Mouse (Mus musculus) gastrocnemius, adult 2 months (tissue): ENCODE results near the gene Nr2e1. TPM values are rescaled to one million over a fixed set of nuclear protein-coding genes. Genes with fewer than 3 reads are reported as not detected.

Experiments used
- DNase-seq: peaks from one replicate; pipeline ENCODE4 v3.0.0; 2022
- H3K27ac ChIP-seq: fragments of 200-600 bp; 2 replicates; pipeline ENCODE4 v1.8.1; 2022; ENCODE audit warnings: mild to moderate bottlenecking
- H3K4me3 ChIP-seq: fragments of 200-600 bp; 2 replicates; pipeline ENCODE4 v1.8.1; 2022; ENCODE audit warnings: mild to moderate bottlenecking, moderate library complexity
- CTCF ChIP-seq: fragments of 200-600 bp; IDR thresholded peaks from 2 replicates; pipeline ENCODE4 v1.8.1; 2022; ENCODE audit warnings: antibody characterized with exemption, mild to moderate bottlenecking, moderate library complexity
- intact Hi-C: fragments of 180-260 bp; cut with DNase I; formaldehyde crosslinking; loops from one replicate; pipeline ENCODE4 v1.15.1; 2025
- total RNA-seq, 2 experiments: library from RNA; stranded (reverse); gene quantifications; 2 replicates each; pipeline ENCODE4 v1.2.3; 2021

Gene Nr2e1
- total RNA-seq, 2 experiments from 2014 or later, result not detected

- DNase-seq, result no peak
- Histone ChIP-seq H3K4me3 (no peak overlapping the region), H3K27ac (no peak overlapping the region)
- no peak for TF ChIP-seq CTCF
- intact Hi-C loops, result no loop called here
Measured at GRCm38 (mm10) chr10:42514125-42514524, 69.3 kb downstream of the Nr2e1 start.

Other genes with a start within 250 kb of the Nr2e1 start
- gene Afg1l, start 105.1 kb downstream of the Nr2e1 start, total RNA-seq, result 10 to 100 TPM in 1 of 2 experiments, 1 to 10 TPM in 1; 8.7 to 12.6 TPM
- gene Snx3, start 81.6 kb downstream of the Nr2e1 start, total RNA-seq, result 100 to 1,000 TPM; 165 to 166 TPM
- gene Ostm1, start 190 bp upstream of the Nr2e1 start, total RNA-seq, result 10 to 100 TPM; 14.7 to 22.2 TPM
- 10 to 100 TPM; 24.1 to 26.2 TPM for gene Sec63, start 177.9 kb upstream of the Nr2e1 start, total RNA-seq